Mouse (Mus musculus) liver, embryonic 14.5 days (tissue): ENCODE results near the gene Dtd1. TPM values are rescaled to one million over a fixed set of nuclear protein-coding genes. Genes with fewer than 3 reads are reported as not detected.

Source experiments
- ATAC-seq: fragments of 200-750 bp; cut with Nextera tagmentation; 2 replicates; pipeline ENCODE4 v1.8.0; 2017; ENCODE audit warnings: moderate number of reproducible peaks, mild to moderate bottlenecking, moderate library complexity; ENCODE audit not compliant: insufficient read depth
- DNase-seq, 3 experiments: peaks; one replicate each; pipeline ENCODE4 v3.0.0-alpha.2; 2012 to 2013; ENCODE audit warnings: low read depth in 3 of 3, low spot score in 3 of 3
- H3K27ac ChIP-seq: fragments of 300-500 bp; sonication (generic); 2 replicates; pipeline ENCODE4 v1.5.1; 2014; ENCODE audit warnings: moderate library complexity, mild to moderate bottlenecking, control low read depth, inconsistent platforms
- H3K27me3 ChIP-seq: fragments of 300-500 bp; sonication (generic); 2 replicates; pipeline ENCODE4 v1.6.1; 2014; ENCODE audit warnings: mild to moderate bottlenecking, low read length, moderate library complexity; ENCODE audit not compliant: control insufficient read depth, insufficient read depth
- H3K36me3 ChIP-seq: fragments of 300-500 bp; sonication (generic); replicated peaks from 2 replicates; pipeline ENCODE4 v1.6.1; 2014; ENCODE audit warnings: low read depth; ENCODE audit not compliant: control insufficient read depth, insufficient read depth
- H3K4me1 ChIP-seq, 2 experiments: fragments of 200-500 bp in 1 of 2; fragments of 300-500 bp in 1 of 2; sonication (generic) in 1 of 2; replicated peaks; 2 replicates each; pipeline ENCODE4 v1.6.1; 2012 to 2014; ENCODE audit warnings: antibody characterized with exemption in 1 of 2, inconsistent platforms in 1 of 2, low read length in 1 of 2; ENCODE audit not compliant: control insufficient read depth in 2 of 2, insufficient read depth in 2 of 2
- H3K4me2 ChIP-seq: fragments of 300-500 bp; sonication (generic); 2 replicates; pipeline ENCODE4 v1.6.1; 2014; ENCODE audit warnings: low read depth, mild to moderate bottlenecking, control low read depth, moderate library complexity
- H3K4me3 ChIP-seq, 2 experiments: fragments of 200-500 bp in 1 of 2; fragments of 300-500 bp in 1 of 2; sonication (generic) in 1 of 2; 2 replicates each; pipeline ENCODE4 v1.5.1; 2012 to 2014; ENCODE audit warnings: low read depth in 2 of 2, low read length in 2 of 2, mild to moderate bottlenecking in 2 of 2, control low read depth in 1 of 2, inconsistent platforms in 1 of 2, moderate library complexity in 1 of 2; ENCODE audit not compliant: insufficient read depth in 1 of 2
- H3K9ac ChIP-seq: fragments of 300-500 bp; sonication (generic); replicated peaks from 2 replicates; pipeline ENCODE4 v1.6.1; 2014; ENCODE audit warnings: mild to moderate bottlenecking, control low read depth, moderate library complexity
- H3K9me3 ChIP-seq: fragments of 300-500 bp; sonication (generic); 2 replicates; pipeline ENCODE4 v1.6.1; 2016; ENCODE audit warnings: low read length, mixed read lengths; ENCODE audit not compliant: control insufficient read depth
- CTCF ChIP-seq: IDR thresholded peaks from 2 replicates; pipeline ENCODE4 v1.5.1; 2016; ENCODE audit warnings: antibody characterized with exemption, low read depth, control low read depth
- EP300 ChIP-seq: IDR thresholded peaks from 2 replicates; pipeline ENCODE4 v1.6.1; 2016; ENCODE audit warnings: antibody characterized with exemption, low read depth
- WGBS: fragments of 180-500 bp; shearing (Covaris S2); extraction: QIAGEN DNeasy Blood & Tissue Kit; methylation state at CpG from one replicate; pipeline ENCODE4 v1.1.7; 2014; ENCODE audit not compliant: insufficient replicate concordance; 5-methylcytosine and 5-hydroxymethylcytosine counted together
- polyA plus RNA-seq, 2 experiments: library from polyadenylated mRNA; depleted of rRNA in 1 of 2; stranded (reverse) in 1 of 2; unstranded in 1 of 2; fragments of >200 nt; fragmentation: Nextera tagmentation in 1 of 2; extraction: Ambion mirVana in 1 of 2; gene quantifications; 2 replicates each; pipeline versions ENCODE4 v1.2.1 to v1.2.3; 2012 to 2014

Gene Dtd1
- polyA plus RNA-seq, 2 experiments, result 10.6 to 21.0 TPM

DNA sequence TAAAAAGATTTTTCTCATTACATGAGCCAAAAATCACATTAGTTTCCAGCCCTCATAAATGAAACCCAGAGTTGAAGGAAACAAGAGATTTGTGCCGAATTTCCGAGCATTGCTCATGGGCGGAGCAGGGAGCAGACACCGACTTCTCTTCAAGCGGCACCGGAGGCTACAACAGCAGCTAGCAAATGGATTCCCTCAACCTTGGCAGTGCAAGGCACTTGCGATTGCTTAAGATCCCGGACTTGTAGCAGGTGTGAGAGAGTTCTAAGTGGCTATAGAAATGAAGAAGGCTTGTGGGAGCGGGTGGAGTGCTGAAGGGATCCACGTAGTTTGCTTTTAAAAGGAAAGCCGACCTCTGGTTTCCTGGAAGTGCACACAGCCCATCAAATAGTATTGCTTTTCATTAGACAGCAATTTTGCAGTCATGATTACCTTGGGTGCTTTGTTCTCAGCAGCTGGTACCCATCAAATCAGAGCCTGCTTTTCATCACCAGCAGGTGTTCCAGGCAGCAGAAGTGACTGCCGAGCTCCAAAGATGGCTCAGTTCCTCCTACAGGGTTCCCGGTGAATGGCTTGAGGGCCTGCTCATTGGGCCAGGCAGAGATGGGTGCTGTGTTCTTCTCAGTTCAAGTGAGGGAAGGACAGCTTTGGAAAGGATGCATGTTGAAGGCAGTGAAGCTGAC lies 77.0 kb downstream of the Dtd1 start:
- H3K27me3 ChIP-seq, result no peaks in the 10 kb centered on the region
- no peak overlapping the region for H3K4me3 ChIP-seq
- H3K4me1 ChIP-seq, result no peaks in the 10 kb centered on the region
- no peak for DNase-seq
- 75% methylated on average over 13 of the region's 13 CpGs for WGBS
- H3K36me3 ChIP-seq, result no peaks in the 10 kb centered on the region
- no peaks in the 10 kb centered on the region for H3K9me3 ChIP-seq
- no peak overlapping the region for H3K9ac ChIP-seq
- TF ChIP-seq CTCF, result no peak
- TF ChIP-seq EP300, result no peak
- H3K27ac ChIP-seq, result no peak overlapping the region
- no peak overlapping the region for H3K4me2 ChIP-seq
- no peak for ATAC-seq

DNA sequence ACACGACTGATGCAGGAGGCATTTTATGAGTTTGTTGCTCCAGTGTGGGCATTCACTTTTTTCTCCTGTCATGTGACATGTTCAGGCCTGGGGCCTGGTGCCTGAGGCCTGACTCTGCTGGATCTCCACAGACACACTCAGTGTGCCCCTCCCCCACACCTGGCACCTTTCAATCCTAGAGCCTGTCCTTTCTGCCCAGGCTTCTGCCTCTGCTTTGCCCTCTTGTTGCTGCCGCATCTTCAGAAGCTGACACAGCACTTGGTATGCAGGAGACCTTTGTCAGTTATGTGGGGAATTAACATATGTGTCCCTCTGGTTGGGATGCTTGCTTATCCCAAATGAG lies 77.5 kb downstream of the Dtd1 start:
- H3K36me3 ChIP-seq, result no peaks in the 10 kb centered on the region
- 67% methylated on average over 2 of the region's 2 CpGs for WGBS
- H3K27ac ChIP-seq, result no peak overlapping the region
- H3K9me3 ChIP-seq, result no peaks in the 10 kb centered on the region
- no peaks in the 10 kb centered on the region for H3K27me3 ChIP-seq
- no peaks in the 10 kb centered on the region for H3K4me1 ChIP-seq
- TF ChIP-seq CTCF (no peak), EP300 (no peak)
- H3K9ac ChIP-seq, result no peak overlapping the region
- no peak for DNase-seq
- no peak overlapping the region for H3K4me2 ChIP-seq
- no peak overlapping the region for H3K4me3 ChIP-seq
- no peak for ATAC-seq

- TF ChIP-seq EP300, result no peak
- TF ChIP-seq CTCF, result no peak
- Histone ChIP-seq H3K27me3 (no peaks in the 10 kb centered on the region), H3K27ac (no peak overlapping the region), H3K36me3 (no peaks in the 10 kb centered on the region), H3K4me2 (no peak overlapping the region), H3K9ac (no peak overlapping the region), H3K9me3 (no peaks in the 10 kb centered on the region), H3K4me3 (no peak overlapping the region), H3K4me1 (no peaks in the 10 kb centered on the region)
- WGBS, result 79% methylated on average over 6 of the region's 6 CpGs
- DNase-seq, result no peak
- ATAC-seq, result no peak
Observed at GRCm38 (mm10) chr2:144678779-144679178, 79.1 kb downstream of the Dtd1 start.

GRCm38 (mm10) chr2:144679394-144679793 lies 79.7 kb downstream of the Dtd1 start:
- no peaks in the 10 kb centered on the region for H3K36me3 ChIP-seq
- H3K27ac ChIP-seq, result no peak overlapping the region
- H3K4me3 ChIP-seq, result no peak overlapping the region
- no peaks in the 10 kb centered on the region for H3K9me3 ChIP-seq
- TF ChIP-seq CTCF (no peak), EP300 (no peak)
- DNase-seq (no peak), ATAC-seq (no peak)
- WGBS, result 71% methylated on average over 3 of the region's 3 CpGs
- no peak overlapping the region for H3K9ac ChIP-seq
- H3K4me1 ChIP-seq, result no peaks in the 10 kb centered on the region
- H3K27me3 ChIP-seq, result no peaks in the 10 kb centered on the region
- H3K4me2 ChIP-seq, result no peak overlapping the region

DNA sequence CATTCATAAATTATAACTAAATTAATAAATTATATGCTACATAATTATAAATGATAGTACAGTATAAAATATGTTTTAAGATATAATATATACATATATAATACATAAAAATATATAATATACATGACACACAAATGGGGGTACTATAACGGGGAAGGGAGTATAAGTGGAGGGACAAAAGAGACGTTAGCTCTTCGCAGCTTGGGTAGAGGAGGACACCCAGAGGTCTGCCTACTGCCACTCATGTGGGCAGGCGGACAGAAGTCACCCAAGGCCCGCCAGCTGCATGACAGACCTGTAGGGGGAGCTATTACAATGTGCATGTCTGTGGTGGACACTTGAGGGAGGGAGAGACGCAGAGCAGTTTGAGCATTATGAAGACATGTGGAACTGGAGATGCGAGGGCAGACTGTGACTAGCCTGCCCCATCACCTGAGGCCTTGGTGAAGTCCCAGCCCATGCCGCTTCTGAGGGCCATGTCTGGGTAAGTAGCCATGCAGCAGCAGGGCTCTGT lies 92.6 kb downstream of the Dtd1 start:
- Histone ChIP-seq H3K9me3 (no peaks in the 10 kb centered on the region), H3K4me1 (no peaks in the 10 kb centered on the region), H3K27me3 (no peaks in the 10 kb centered on the region), H3K4me2 (no peak overlapping the region), H3K4me3 (no peak overlapping the region), H3K27ac (no peak overlapping the region), H3K36me3 (no peaks in the 10 kb centered on the region), H3K9ac (no peak overlapping the region)
- no peak for DNase-seq
- ATAC-seq, result no peak
- TF ChIP-seq CTCF (peak; percentile 69), EP300 (no peak)
- 67% methylated on average over 8 of the region's 8 CpGs for WGBS
